Mouse (Mus musculus) embryo, embryonic 10 days (tissue): Measurements from ENCODE around the gene Kcnh7.

Source experiments
- DNase-seq: peaks from one replicate; pipeline ENCODE4 v3.0.0-alpha.2; 2015; ENCODE audit warnings: low spot score

The Kcnh7 gene

GRCm38 (mm10) chr2:63183563-63184545 is at the start of gene Kcnh7:
Gene Kcnh7 (minus strand): TSS chr2:63184287.
- peak; percentile 16 for DNase-seq

- DNase-seq = no peak
Observed at GRCm38 (mm10) chr2:63207435-63207834, 23.3 kb upstream of the Kcnh7 start.

DNA sequence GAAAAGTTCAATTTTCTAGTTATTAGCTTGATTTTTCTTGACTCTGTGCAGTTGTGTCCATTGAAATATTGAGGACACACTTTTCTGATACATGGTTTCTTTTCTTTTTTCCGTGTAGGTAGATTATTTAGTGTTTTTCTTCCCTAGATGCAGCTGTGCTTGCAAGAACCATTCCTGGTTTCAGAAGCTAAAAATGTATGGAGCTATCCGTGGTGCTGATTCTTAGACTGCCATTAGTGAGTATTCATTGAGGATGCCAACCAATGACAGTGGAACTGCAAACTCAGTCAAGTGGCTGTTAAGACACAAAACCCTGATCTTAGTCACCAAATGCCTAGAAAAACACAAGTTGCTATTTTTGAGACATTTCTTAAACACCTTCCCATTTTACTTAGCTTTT is 1.9 kb upstream of the Kcnh7 start:
- peak; percentile 79 for DNase-seq

- peak; percentile 23 for DNase-seq
Observed at GRCm38 (mm10) chr2:63184551-63185430, 704 bp upstream of the Kcnh7 start.

GRCm38 (mm10) chr2:63153701-63154100 is 30.4 kb downstream of the Kcnh7 start:
- DNase-seq = no peak

DNA sequence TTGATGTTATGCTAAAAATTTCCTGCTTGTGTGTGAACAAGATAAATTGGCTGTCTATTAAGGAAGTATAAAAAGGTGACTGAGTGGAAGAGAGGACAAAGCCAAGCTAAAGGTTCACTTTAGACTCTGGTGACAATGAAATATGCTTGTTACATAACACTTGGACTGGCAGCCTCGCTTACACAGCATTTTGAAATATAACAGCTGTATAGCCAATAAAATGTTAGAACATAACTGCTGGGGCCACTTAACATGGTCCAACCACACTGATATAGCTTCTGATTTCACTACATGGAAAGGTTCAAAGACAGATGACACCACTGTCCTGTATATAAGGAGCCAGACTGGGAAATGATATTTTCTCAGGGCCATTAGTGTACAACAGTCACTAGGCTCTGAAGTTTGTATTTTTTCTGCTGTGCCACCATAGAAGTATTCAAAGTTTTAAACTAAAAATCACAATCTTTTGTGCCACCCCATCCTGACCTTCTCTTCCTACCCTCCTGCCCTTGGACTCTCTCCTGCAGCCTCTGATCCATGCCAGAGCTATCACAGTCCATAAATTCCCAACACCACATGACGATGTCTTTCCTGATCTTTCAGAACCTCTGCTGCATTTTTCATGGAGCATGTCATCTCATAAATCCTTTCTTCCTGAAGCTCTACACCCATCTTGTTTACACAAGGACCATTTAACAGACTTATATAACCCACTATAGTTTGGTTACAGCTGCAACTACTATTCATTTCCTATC is 56.1 kb downstream of the Kcnh7 start:
- no peak for DNase-seq

DNA sequence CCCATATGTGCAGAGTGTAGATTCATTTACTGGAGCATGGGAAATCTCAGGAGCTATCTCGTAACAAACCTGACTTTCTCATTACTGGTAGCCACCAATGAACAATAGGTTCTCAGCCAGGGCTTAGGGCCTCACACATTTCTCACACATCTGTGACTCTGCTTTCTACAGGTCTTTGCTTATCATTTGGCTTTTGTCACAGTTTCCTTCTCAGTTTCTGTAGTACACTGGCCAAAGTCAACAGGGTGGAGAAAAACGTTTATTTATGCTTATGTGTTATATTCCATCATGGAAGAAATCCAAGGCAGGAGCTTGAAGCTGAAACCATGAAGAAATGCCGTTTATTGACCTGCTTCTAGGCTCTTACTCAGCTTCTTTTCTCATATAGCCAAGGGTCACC is 63.8 kb downstream of the Kcnh7 start:
- DNase-seq = no peak

GRCm38 (mm10) chr2:63117209-63118193 is 66.6 kb downstream of the Kcnh7 start:
- peak; percentile 19 for DNase-seq

DNA sequence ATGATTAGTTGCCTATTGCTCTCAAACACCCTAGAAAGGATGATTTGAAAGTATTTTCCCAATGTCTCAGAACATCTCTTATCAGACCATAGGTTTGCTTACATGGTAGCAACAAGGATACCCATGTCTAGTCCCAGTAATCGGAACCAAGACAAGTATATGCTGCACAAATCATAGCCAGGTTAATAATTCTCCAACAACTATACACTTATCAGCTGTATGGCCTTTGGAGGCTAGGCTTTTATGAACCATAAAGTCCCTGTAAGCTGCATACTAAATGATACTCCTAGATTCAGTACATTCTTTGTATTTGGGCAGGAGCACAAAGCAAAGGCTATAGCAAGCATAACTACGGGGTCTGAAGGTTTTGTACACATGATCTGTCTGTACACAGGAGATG is 78.1 kb downstream of the Kcnh7 start:
- DNase-seq = no peak

GRCm38 (mm10) chr2:63099676-63100075 is 84.4 kb downstream of the Kcnh7 start:
- no peak for DNase-seq

- DNase-seq = peak; percentile 3
Observed at GRCm38 (mm10) chr2:63091775-63092174, 92.3 kb downstream of the Kcnh7 start.

DNA sequence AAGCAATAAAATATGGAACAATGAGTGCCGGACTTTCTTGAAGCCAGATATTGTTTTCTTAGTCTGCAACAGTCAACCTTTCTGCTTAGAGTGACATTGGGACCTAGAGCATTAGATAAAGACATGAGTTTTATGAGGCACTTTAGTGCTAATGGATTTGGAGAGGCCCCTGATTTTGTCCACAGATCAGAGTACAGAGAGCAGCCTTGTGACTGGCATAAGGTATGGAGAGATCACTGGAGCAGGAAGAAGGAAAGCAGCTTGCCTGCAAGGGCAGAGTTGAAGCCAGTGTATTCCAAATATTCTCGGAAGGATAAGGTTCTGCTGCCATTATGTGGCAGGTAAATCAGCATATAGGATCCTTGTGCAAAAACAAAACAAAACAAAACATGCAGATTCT is 93.6 kb downstream of the Kcnh7 start:
- DNase-seq = no peak

DNA sequence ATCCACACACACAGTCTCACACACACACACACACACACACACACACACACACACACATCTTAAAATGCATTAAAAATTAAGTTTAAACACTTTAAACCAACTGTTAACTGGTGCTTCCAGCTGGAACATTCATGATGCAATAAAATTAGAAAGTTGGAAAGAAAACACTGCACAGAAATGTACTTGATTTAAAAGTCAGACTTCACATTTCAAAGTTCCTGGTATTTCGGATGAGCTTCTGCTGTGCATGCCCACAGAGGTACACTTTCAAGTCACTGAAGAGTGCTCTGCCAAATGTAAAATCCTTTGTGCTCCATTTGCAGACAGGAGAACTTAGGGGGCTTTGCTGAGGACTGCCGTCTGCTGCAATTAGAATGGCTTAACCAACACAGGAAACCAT is 125.7 kb downstream of the Kcnh7 start:
- no peak for DNase-seq

- no peak for DNase-seq
Observed at GRCm38 (mm10) chr2:63049884-63050283, 134.2 kb downstream of the Kcnh7 start.

GRCm38 (mm10) chr2:63039718-63040117 is 144.4 kb downstream of the Kcnh7 start:
- DNase-seq = no peak

- DNase-seq = no peak
Observed at GRCm38 (mm10) chr2:63014909-63015308, 169.2 kb downstream of the Kcnh7 start.

GRCm38 (mm10) chr2:63009141-63009540 is 174.9 kb downstream of the Kcnh7 start:
- DNase-seq = no peak

DNA sequence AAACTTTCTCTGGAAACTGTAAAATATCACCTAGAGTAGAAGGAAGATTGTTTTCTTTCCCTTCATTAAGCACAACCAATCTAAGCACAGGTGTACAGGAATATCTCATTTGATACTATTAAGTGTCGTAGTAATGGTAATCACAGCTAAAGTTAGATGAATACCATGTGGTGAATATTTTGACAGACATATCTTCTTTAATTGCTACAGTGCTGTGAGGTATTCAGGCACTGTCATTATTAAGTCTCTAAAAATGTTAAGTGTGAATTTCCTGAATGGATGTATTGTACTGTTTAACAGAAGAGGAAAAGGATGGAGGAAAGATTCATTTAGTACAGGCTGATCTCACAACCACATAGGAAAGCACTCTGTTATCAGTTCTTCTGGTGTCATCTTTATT is 181.3 kb downstream of the Kcnh7 start:
- DNase-seq = no peak

DNA sequence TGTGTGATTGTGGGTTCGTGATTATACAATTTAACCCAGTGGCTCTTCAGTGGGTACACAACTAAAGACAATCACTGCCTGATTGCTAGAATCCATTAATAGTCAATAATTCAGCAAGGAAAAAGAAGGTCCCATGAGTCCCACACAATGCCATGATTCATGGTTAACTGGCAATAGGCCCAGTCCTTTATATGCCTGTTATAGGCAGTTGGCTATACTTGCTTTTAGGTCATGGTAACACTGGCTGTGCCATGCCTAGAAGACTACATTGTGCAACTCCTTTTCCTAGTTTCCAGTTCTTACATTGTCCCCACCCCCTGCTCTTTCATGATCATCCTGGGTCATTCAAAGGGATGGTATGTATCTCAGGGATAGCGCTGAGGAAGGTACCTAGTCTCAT is 186.4 kb downstream of the Kcnh7 start:
- no peak for DNase-seq

- no peak for DNase-seq
Observed at GRCm38 (mm10) chr2:62988616-62989015, 195.5 kb downstream of the Kcnh7 start.

DNA sequence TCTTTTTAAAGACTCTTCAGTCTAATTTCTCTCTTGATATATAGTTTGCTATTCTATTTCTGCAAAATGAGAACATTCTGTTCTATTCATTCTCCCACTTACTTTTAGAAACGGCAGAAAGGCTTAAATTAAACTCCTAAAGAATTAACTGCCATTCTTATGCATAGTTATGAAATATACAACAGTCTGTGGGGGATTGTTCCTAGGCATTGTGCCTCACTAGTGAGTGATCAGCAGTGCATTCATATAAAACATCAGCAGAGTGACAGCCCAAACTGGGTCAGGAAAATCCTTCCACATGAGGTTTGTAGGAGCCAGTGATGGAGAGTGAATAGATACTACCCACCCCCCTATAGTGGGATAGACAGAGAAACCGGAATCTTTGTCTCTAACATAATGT is 200.2 kb downstream of the Kcnh7 start:
- no peak for DNase-seq
